Mouse (Mus musculus) embryonic fibroblast, embryonic 13.5 days (primary cell): ENCODE results near the gene Gatm. TPM values are rescaled to one million over a fixed set of nuclear protein-coding genes. Genes with fewer than 3 reads are reported as not detected.

Experiments used
- H3K27ac ChIP-seq: 2 replicates; pipeline ENCODE4 v1.5.1; 2012; ENCODE audit warnings: low read length, control low read depth, inconsistent platforms; ENCODE audit not compliant: insufficient read depth
- H3K4me1 ChIP-seq: 2 replicates; pipeline ENCODE4 v1.6.1; 2011; ENCODE audit warnings: low read length; ENCODE audit not compliant: control insufficient read depth, insufficient read depth
- H3K4me3 ChIP-seq: 2 replicates; pipeline ENCODE4 v1.5.1; 2011; ENCODE audit warnings: mild to moderate bottlenecking, control low read depth, low read length; ENCODE audit not compliant: insufficient read depth
- CTCF ChIP-seq: IDR thresholded peaks from 2 replicates; pipeline ENCODE4 v1.5.1; 2011; ENCODE audit warnings: mild to moderate bottlenecking, control low read depth, low read length, moderate library complexity, borderline replicate concordance; ENCODE audit not compliant: insufficient read depth
- POLR2A ChIP-seq: IDR thresholded peaks from 2 replicates; pipeline ENCODE4 v1.6.1; 2011; ENCODE audit warnings: low read depth, mild to moderate bottlenecking, control low read depth, low read length, moderate library complexity
- polyA plus RNA-seq: library from polyadenylated mRNA; stranded (reverse); fragments of >200 nt; gene quantifications from 2 replicates; pipeline ENCODE4 v1.2.4, GENCODE M21; 2011; ENCODE audit warnings: low read depth; ENCODE audit not compliant: missing spikeins, insufficient read length

The Gatm gene
- polyA plus RNA-seq, 1 experiment = 3.0 TPM

GRCm38 (mm10) chr2:122586258-122586657 is 24.8 kb downstream of the Gatm start:
- peaks cover 2% of the 10 kb centered on the region; the same call in 1 of the 2 replicates for H3K4me1 ChIP-seq
- TF ChIP-seq CTCF = no peak
- no peak for TF ChIP-seq POLR2A
- H3K27ac ChIP-seq = no peak overlapping the region
- no peak overlapping the region for H3K4me3 ChIP-seq

DNA sequence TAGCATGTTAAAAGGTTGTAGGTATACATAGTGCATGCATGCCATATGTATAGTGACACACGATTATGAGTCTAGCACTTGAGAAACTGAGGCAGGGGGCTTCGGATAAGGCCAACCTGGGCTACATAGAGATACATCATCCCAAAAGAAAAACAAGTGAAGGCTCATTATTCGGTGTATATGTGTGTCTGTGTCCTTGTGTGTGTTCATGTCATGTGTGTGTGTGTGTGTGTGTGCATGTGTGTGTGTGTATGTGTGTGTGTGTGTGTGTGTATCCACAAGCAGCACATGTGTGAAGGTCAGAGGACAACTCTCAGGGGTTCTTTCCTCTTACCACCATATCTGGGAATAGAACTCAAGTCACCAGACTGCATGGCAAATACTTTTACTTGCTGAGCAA is 28.8 kb downstream of the Gatm start:
- Histone ChIP-seq H3K27ac (no peak overlapping the region), H3K4me1 (peaks cover 9% of the 10 kb centered on the region), H3K4me3 (no peak overlapping the region)
- TF ChIP-seq POLR2A (no peak), CTCF (no peak)

DNA sequence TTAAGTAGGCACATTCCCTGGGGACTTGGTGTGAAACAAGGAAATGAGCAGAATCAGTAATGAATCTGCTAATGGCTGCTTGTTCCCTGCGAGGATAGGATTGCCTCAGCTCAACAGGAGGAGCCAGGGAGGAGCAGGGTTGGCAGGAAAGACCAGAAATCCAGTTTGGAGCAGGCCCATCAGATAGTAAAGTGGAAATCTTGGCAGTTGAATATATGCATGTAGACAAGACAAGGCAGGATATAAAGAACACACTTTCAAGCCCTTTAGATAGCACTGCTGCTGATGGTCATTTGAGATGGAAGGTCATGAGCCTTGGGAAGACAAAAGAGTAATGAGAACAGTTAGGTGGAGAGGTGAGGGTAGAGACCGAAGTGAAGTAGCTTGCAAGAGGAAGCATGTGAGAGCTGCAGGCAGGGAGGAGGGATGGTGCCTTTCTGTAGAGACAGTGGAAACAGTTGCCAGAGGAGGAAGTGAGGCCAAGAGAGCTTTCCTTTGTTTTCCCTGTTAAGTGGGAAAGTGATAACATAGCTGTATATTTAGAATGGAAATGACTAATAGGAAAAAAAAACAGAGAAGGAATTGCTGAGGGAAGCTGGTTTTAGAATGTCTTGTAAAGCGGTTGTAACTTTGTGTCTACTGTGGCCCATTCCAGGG is 29.6 kb downstream of the Gatm start:
- TF ChIP-seq POLR2A (no peak), CTCF (no peak)
- Histone ChIP-seq H3K27ac (no peak overlapping the region), H3K4me1 (peaks cover 9% of the 10 kb centered on the region), H3K4me3 (no peak overlapping the region)

GRCm38 (mm10) chr2:122580426-122580825 is 30.7 kb downstream of the Gatm start:
- Histone ChIP-seq H3K4me1 (peaks cover 9% of the 10 kb centered on the region), H3K4me3 (no peak overlapping the region), H3K27ac (no peak overlapping the region)
- no peak for TF ChIP-seq POLR2A

GRCm38 (mm10) chr2:122577316-122577715 is 33.8 kb downstream of the Gatm start:
- Histone ChIP-seq H3K27ac (no peak overlapping the region), H3K4me3 (no peak overlapping the region), H3K4me1 (peaks cover 9% of the 10 kb centered on the region)
- no peak for TF ChIP-seq POLR2A
- TF ChIP-seq CTCF = no peak

DNA sequence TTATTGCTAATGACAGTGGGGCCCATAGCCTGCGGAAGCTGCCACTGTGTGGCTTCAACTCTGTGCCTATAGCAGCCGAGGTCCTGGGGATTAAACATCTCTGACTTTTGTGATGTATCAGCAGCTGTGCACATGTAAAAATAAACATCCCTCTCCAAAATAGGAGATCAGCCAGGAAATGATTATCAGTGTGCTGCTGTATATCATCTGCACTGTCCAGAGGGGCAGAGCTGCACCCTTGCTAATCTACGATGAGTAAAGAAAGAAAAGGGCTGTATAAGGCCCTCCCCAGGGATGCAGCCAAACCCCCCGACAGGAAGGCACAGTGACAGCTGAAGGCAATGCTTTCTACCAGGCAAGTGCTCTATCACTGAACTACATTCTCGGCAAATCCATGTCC is 34.8 kb downstream of the Gatm start:
- no peak overlapping the region for H3K27ac ChIP-seq

GRCm38 (mm10) chr2:122575470-122575869 is 35.6 kb downstream of the Gatm start:
- Histone ChIP-seq H3K4me3 (no peak overlapping the region), H3K4me1 (peaks cover under 1% of the 10 kb centered on the region), H3K27ac (no peak overlapping the region)
- TF ChIP-seq CTCF = no peak

More for the DNA sequence above, 34.8 kb downstream of the Gatm start:
- Histone ChIP-seq H3K4me3 (no peak overlapping the region), H3K4me1 (peaks cover 7% of the 10 kb centered on the region)
- TF ChIP-seq POLR2A (no peak), CTCF (no peak)

DNA sequence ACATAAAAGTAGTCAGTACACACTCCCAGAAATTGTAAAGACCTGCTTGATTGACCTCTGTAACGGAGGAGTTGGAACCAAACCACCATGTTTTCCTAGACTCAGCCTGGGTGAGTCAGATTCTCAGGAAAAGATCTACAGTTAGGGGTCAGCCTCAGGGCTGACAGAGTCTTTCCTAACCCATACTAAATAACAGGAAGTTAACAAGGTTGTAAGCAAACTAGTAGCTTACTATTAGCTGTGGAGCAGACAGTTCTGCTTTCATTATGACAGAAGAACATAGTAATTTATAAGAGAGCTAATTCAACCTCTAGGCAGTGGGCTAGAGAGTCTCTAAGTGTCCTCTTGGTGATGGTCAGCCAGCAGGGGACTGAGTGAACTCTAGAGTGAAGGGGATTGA is 38.7 kb downstream of the Gatm start:
- no peak overlapping the region for H3K27ac ChIP-seq
- no peak overlapping the region for H3K4me3 ChIP-seq
- no peak for TF ChIP-seq CTCF
- TF ChIP-seq POLR2A = no peak
- no peaks in the 10 kb centered on the region; the same call in 1 of the 2 replicates for H3K4me1 ChIP-seq

DNA sequence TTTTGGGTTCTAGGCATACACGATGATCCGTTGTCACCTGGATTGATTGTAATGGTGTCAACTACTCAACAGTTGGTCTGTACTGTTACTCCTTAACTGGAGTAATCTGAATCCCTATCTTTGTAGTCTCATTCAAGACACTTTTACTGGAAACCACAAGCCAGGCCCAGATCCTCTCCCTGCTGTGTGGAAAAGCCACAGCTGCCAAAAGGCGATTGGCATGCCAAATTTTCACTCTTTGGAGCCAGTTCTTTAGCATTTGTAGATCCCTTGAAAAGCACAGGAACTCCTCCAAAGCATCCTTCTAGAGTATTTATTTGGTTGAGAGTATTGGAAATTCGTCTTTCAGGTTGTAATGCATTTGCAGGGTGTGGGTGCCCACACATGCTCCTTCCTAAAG is 39.8 kb downstream of the Gatm start:
- H3K4me1 ChIP-seq = no peaks in the 10 kb centered on the region
- H3K27ac ChIP-seq = no peak overlapping the region
- TF ChIP-seq CTCF = no peak
- TF ChIP-seq POLR2A = no peak
- no peak overlapping the region for H3K4me3 ChIP-seq

DNA sequence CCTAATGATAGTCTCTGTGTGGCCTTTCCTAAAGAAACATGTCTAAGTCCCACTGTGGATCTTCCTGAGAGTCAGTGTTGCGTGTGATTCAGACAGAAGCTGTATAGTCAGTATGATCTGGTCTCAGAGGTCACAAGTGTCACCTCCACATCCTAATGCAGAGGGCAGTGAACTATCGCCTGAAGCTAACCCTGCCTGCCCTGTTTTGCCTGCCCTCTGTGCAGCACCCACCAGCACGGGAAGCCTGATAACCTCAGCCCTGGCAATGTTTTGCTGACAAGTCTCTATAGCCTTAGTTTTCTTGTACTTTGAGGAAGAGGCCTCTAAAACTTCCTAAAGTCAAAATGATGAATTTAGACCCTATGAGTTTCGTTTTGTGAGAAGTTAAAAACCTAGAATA is 40.7 kb downstream of the Gatm start:
- TF ChIP-seq CTCF = no peak
- TF ChIP-seq POLR2A = no peak
- H3K4me1 ChIP-seq = no peaks in the 10 kb centered on the region
- H3K27ac ChIP-seq = no peak overlapping the region
- no peak overlapping the region for H3K4me3 ChIP-seq

DNA sequence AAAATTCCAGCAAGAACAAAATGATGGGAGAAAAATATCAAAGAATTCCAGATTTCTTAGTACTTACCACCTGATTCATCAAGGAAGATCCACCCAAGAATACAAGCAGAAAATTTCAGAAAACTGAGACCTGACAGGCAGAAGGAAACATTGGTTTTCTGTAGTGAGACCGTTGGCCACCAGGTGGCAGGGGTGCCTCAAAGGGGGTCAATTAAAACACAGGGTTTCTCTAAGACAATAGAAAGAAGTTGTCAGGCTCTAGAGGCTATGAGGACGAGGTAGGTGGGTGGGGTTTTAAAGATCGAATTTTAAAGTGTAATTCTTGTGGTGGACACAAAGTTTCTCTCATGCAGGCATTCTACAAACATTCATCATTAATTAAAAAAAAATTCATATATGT is 41.7 kb downstream of the Gatm start:
- Histone ChIP-seq H3K4me1 (no peaks in the 10 kb centered on the region), H3K27ac (no peak overlapping the region), H3K4me3 (no peak overlapping the region)
- no peak for TF ChIP-seq POLR2A
- peak; percentile 41; the same call in 1 of the 2 replicates for TF ChIP-seq CTCF
